Comparison of ENCODE assay signal across 9 mouse cellular contexts in the genomic region with DNA sequence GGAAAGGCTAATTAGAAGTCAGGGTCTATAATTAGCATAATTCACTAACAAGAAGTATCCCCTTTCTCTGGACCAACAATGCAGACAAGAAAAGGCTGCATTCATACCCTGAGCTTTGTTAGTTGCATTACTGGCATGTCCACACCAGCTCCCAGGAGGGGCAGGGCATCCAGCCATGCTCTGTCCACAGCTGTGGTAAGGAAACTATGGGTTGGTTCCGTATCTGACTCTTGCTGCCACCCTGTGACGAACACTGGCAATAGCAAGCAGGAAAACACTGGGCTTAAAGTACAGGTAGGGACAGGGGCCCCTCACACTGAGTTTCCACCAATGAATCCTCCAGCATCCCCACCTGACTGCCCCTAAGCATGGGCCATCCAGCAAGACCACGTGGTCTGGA. TPM values are rescaled to one million over a fixed set of nuclear protein-coding genes. Genes with fewer than 3 reads are reported as not detected.
DNase-seq lines count a peak whose midpoint lies in the region; ATAC-seq lines count a peak whose summit lies in the region.
"Had no signal": no experiment of that assay in that cellular context is flagged by ENCODE, and none has a peak within 500 bp of the region (broad histone marks: within the 10 kb centered on the region; RNA-seq: fewer than 3 reads in every experiment).

No protein-coding gene starts in this region.

- H3K4me1 ChIP-seq in embryonic facial prominence, embryonic 14.5 days (ENCODE audit: control insufficient read depth, insufficient read depth, low read length) = no peaks in the 10 kb centered on the region
- H3K4me1 ChIP-seq in neural tube, embryonic 11.5 days (ENCODE audit: control insufficient read depth, insufficient read depth, low read length) = no peaks in the 10 kb centered on the region

- no peak overlapping the region for H3K9ac ChIP-seq in embryonic facial prominence, embryonic 14.5 days (ENCODE audit: low read depth, low read length)
- H3K9ac ChIP-seq in neural tube, embryonic 11.5 days (ENCODE audit: low read length) = no peak overlapping the region

- H3K4me2 ChIP-seq in embryonic facial prominence, embryonic 14.5 days (ENCODE audit: low read depth, low read length) = no peak overlapping the region
- H3K4me2 ChIP-seq in neural tube, embryonic 11.5 days (ENCODE audit: low read depth) = no peak overlapping the region

- intact Hi-C loops in gastrocnemius, postnatal 36 days (cut with DNase I) = no loop called here
- intact Hi-C loops in left cerebral cortex, postnatal 14 days (cut with DNase I) = no loop called here

- H3K36me3 ChIP-seq in embryonic facial prominence, embryonic 14.5 days (ENCODE audit: control insufficient read depth, insufficient read depth, low read length) = no peaks in the 10 kb centered on the region
- H3K36me3 ChIP-seq in neural tube, embryonic 11.5 days (ENCODE audit: control insufficient read depth, insufficient read depth, low read length) = no peaks in the 10 kb centered on the region

- no peak for ATAC-seq in embryonic facial prominence, embryonic 14.5 days (ENCODE audit: low read depth)
- ATAC-seq in neural tube, embryonic 11.5 days (ENCODE audit: insufficient read depth, low FRiP score, low TSS enrichment) = no peak

- DNase-seq in gastrocnemius, postnatal 10 days = peak; percentile 10
- DNase-seq in gastrocnemius, postnatal 36 days = no peak
- peak; percentile 65 for DNase-seq in adrenal gland, postnatal 14 days
- peak; percentile 68 for DNase-seq in embryonic facial prominence, embryonic 14.5 days (ENCODE audit: low spot score)
- DNase-seq in kidney, adult 18-20 months = peak; percentile 21
- DNase-seq in left cerebral cortex, postnatal 14 days (ENCODE audit: low spot score in 2 of 2) = peak; percentile 69 to 70
- peak; percentile 51 for DNase-seq in neural tube, embryonic 11.5 days (ENCODE audit: low spot score)
- DNase-seq in spleen, postnatal 14 days (ENCODE audit: low spot score in 2 of 2) = no peak

- H3K9me3 ChIP-seq in embryonic facial prominence, embryonic 14.5 days (ENCODE audit: control insufficient read depth, low read length) = no peaks in the 10 kb centered on the region
- no peaks in the 10 kb centered on the region for H3K9me3 ChIP-seq in neural tube, embryonic 11.5 days (ENCODE audit: control insufficient read depth, low read length)

- H3K4me3 ChIP-seq in embryonic facial prominence, embryonic 14.5 days (ENCODE audit: low read depth, low read length) = no peak overlapping the region
- H3K4me3 ChIP-seq in neural tube, embryonic 11.5 days (ENCODE audit: low read depth, low read length) = no peak overlapping the region

- 6% methylated on average over 3 of the region's 3 CpGs for WGBS in embryonic facial prominence, embryonic 14.5 days
- WGBS in neural tube, embryonic 11.5 days = 6% methylated on average over 3 of the region's 3 CpGs

- H3K27ac ChIP-seq in embryonic facial prominence, embryonic 14.5 days (replicated peaks; ENCODE audit: low read depth, low read length) = no peak overlapping the region
- H3K27ac ChIP-seq in neural tube, embryonic 11.5 days (ENCODE audit: low read depth, low read length) = no peak overlapping the region

- no peaks in the 10 kb centered on the region for H3K27me3 ChIP-seq in embryonic facial prominence, embryonic 14.5 days (replicated peaks; ENCODE audit: control insufficient read depth, insufficient read depth, low read length)
- H3K27me3 ChIP-seq in neural tube, embryonic 11.5 days (ENCODE audit: control insufficient read depth, insufficient read depth, low read length) = no peaks in the 10 kb centered on the region

RNA-seq across cellular contexts. Expression of a gene that starts 25.5 kb away (rescaled TPM):
- total RNA-seq in gastrocnemius, postnatal 10 days (2021) = 1 to 10 TPM; 2.2 to 2.8 TPM
- under 1 TPM; 0.51 to 0.94 TPM for total RNA-seq in gastrocnemius, postnatal 36 days (2021)
- total RNA-seq in adrenal gland, postnatal 14 days (2021) = 3.1 and 3.5 TPM in 2 replicates
- 16.4 and 19.6 TPM in 2 replicates for polyA plus RNA-seq in embryonic facial prominence, embryonic 14.5 days (2014; fragmentation: Nextera tagmentation; extraction: Ambion mirVana)
- 100 to 1,000 TPM; 117 to 127 TPM for total RNA-seq in left cerebral cortex, postnatal 14 days (2021)
- polyA plus RNA-seq in neural tube, embryonic 11.5 days (2014; fragmentation: Nextera tagmentation; extraction: Ambion mirVana) = 18.0 and 19.1 TPM in 2 replicates
- polyA plus RNA-seq: C2C12 had no signal

Comparison
In these comparisons a context has a peak if more than half of its experiments do, and no peak if none do; other contexts are left out.
1. DNase-seq: peak in gastrocnemius, postnatal 10 days (single experiment), adrenal gland, postnatal 14 days (single experiment), embryonic facial prominence, embryonic 14.5 days (single experiment), kidney, adult 18-20 months (single experiment), left cerebral cortex, postnatal 14 days (2 of 2) and neural tube, embryonic 11.5 days (single experiment); none in gastrocnemius, postnatal 36 days (0 of 2) and spleen, postnatal 14 days (0 of 2).
2. RNA of a gene that starts 25.5 kb away (total RNA-seq): 117 to 127 TPM in left cerebral cortex, postnatal 14 days; 3.1 to 3.5 TPM in adrenal gland, postnatal 14 days, 2.2 to 2.8 TPM in gastrocnemius, postnatal 10 days and 0.51 to 0.94 TPM in gastrocnemius, postnatal 36 days; every median in the first group is over 10 times any median in the second.